Mouse (Mus musculus) stomach, embryonic 15.5 days (tissue): ENCODE results near the gene Hps5. TPM values are rescaled to one million over a fixed set of nuclear protein-coding genes. Genes with fewer than 3 reads are reported as not detected.

Source experiments
- ATAC-seq: fragments of 200-750 bp; cut with Nextera tagmentation; 2 replicates; pipeline ENCODE4 v1.8.0; 2017; ENCODE audit warnings: low read depth, moderate number of reproducible peaks, moderate TSS enrichment; ENCODE audit not compliant: insufficient read depth, low FRiP score
- H3K27ac ChIP-seq: fragments of 300-500 bp; sonication (generic); 2 replicates; pipeline ENCODE4 v1.5.1; 2015; ENCODE audit warnings: mild to moderate bottlenecking, inconsistent platforms
- H3K27me3 ChIP-seq: fragments of 300-500 bp; sonication (generic); replicated peaks from 2 replicates; pipeline ENCODE4 v1.6.1; 2015; ENCODE audit warnings: inconsistent platforms
- H3K36me3 ChIP-seq: fragments of 300-500 bp; sonication (generic); 2 replicates; pipeline ENCODE4 v1.6.1; 2015; ENCODE audit warnings: inconsistent platforms
- H3K4me1 ChIP-seq: fragments of 300-500 bp; sonication (generic); 2 replicates; pipeline ENCODE4 v1.6.1; 2015; ENCODE audit warnings: inconsistent platforms
- H3K4me2 ChIP-seq: fragments of 300-500 bp; sonication (generic); 2 replicates; pipeline ENCODE4 v1.6.1; 2015; ENCODE audit warnings: mild to moderate bottlenecking, inconsistent platforms
- H3K4me3 ChIP-seq: fragments of 300-500 bp; sonication (generic); replicated peaks from 2 replicates; pipeline ENCODE4 v1.5.1; 2015; ENCODE audit warnings: inconsistent platforms
- H3K9ac ChIP-seq: fragments of 300-500 bp; sonication (generic); 2 replicates; pipeline ENCODE4 v1.6.1; 2015; ENCODE audit warnings: inconsistent platforms
- H3K9me3 ChIP-seq: fragments of 300-500 bp; sonication (generic); 2 replicates; pipeline ENCODE4 v1.6.1; 2016; ENCODE audit warnings: inconsistent platforms
- WGBS: fragments of 180-500 bp; shearing (Covaris S2); methylation state at CpG from one replicate; pipeline ENCODE4 v1.1.7; 2015; 5-methylcytosine and 5-hydroxymethylcytosine counted together
- polyA plus RNA-seq: library from polyadenylated mRNA; unstranded; fragments of >200 nt; fragmentation: Nextera tagmentation; extraction: Ambion mirVana; gene quantifications from 2 replicates; pipeline ENCODE4 v1.2.1, GENCODE M21; 2015

Hps5 gene
- polyA plus RNA-seq, 1 experiment from 2014 or later: 20.2 TPM

GRCm38 (mm10) chr7:46723354-46723753 is 72.5 kb downstream of the Hps5 start:
- Histone ChIP-seq H3K9ac (no peak overlapping the region), H3K4me3 (no peak overlapping the region), H3K4me2 (no peak overlapping the region), H3K9me3 (no peaks in the 10 kb centered on the region), H3K27me3 (no peaks in the 10 kb centered on the region), H3K36me3 (no peaks in the 10 kb centered on the region), H3K27ac (no peak overlapping the region), H3K4me1 (no peaks in the 10 kb centered on the region)
- WGBS: 90% methylated on average over 6 of the region's 6 CpGs
- no peak for ATAC-seq

- no peak overlapping the region for H3K9ac ChIP-seq
- 70% methylated on average over 9 of the region's 9 CpGs for WGBS
- H3K4me3 ChIP-seq: no peak overlapping the region
- no peak overlapping the region for H3K27ac ChIP-seq
- no peak overlapping the region for H3K4me2 ChIP-seq
- H3K36me3 ChIP-seq: no peaks in the 10 kb centered on the region
- H3K4me1 ChIP-seq: no peaks in the 10 kb centered on the region
- no peak for ATAC-seq
- H3K27me3 ChIP-seq: no peaks in the 10 kb centered on the region
- H3K9me3 ChIP-seq: no peaks in the 10 kb centered on the region
Observed at GRCm38 (mm10) chr7:46720460-46720859, 75.4 kb downstream of the Hps5 start.

GRCm38 (mm10) chr7:46719526-46719925 is 76.3 kb downstream of the Hps5 start:
- peak; percentile 65; the same call in 1 of the 2 replicates for ATAC-seq
- no peak overlapping the region for H3K27ac ChIP-seq
- H3K36me3 ChIP-seq: no peaks in the 10 kb centered on the region
- H3K4me2 ChIP-seq: no peak overlapping the region
- no peak overlapping the region for H3K9ac ChIP-seq
- H3K4me3 ChIP-seq: no peak overlapping the region
- no peaks in the 10 kb centered on the region for H3K27me3 ChIP-seq
- WGBS: 53% methylated on average over 7 of the region's 7 CpGs
- H3K4me1 ChIP-seq: no peaks in the 10 kb centered on the region
- H3K9me3 ChIP-seq: no peaks in the 10 kb centered on the region

- ATAC-seq: no peak
- Histone ChIP-seq H3K4me2 (no peak overlapping the region), H3K9me3 (no peaks in the 10 kb centered on the region), H3K36me3 (no peaks in the 10 kb centered on the region), H3K27ac (no peak overlapping the region), H3K4me3 (no peak overlapping the region), H3K9ac (no peak overlapping the region), H3K4me1 (no peaks in the 10 kb centered on the region), H3K27me3 (no peaks in the 10 kb centered on the region)
- 80% methylated on average over 7 of the region's 7 CpGs for WGBS
Observed at GRCm38 (mm10) chr7:46718591-46719270, 77.1 kb downstream of the Hps5 start.

GRCm38 (mm10) chr7:46716897-46717296 is 79.0 kb downstream of the Hps5 start:
- H3K9me3 ChIP-seq: no peaks in the 10 kb centered on the region
- no peak overlapping the region for H3K27ac ChIP-seq
- no peak overlapping the region for H3K9ac ChIP-seq
- ATAC-seq: no peak
- H3K4me2 ChIP-seq: no peak overlapping the region
- H3K4me1 ChIP-seq: no peaks in the 10 kb centered on the region
- no peaks in the 10 kb centered on the region for H3K27me3 ChIP-seq
- H3K4me3 ChIP-seq: no peak overlapping the region
- H3K36me3 ChIP-seq: no peaks in the 10 kb centered on the region
- WGBS: 40% methylated on average over 5 of the region's 5 CpGs

GRCm38 (mm10) chr7:46715600-46715999 is 80.3 kb downstream of the Hps5 start, which contains the start of gene Saa3:
Gene Saa3, minus strand, starts transcription at chr7:46715700.
- Histone ChIP-seq H3K4me1 (no peaks in the 10 kb centered on the region), H3K27me3 (no peaks in the 10 kb centered on the region), H3K9ac (no peak within 1 kb of the TSS), H3K4me2 (no peak within 1 kb of the TSS), H3K4me3 (no peak within 1 kb of the TSS), H3K27ac (no peak within 1 kb of the TSS), H3K9me3 (no peaks in the 10 kb centered on the region), H3K36me3 (no peaks in the 10 kb centered on the region)
- WGBS: 84% methylated on average over 5 of the region's 5 CpGs
- no peak for ATAC-seq

- no peak for ATAC-seq
- Histone ChIP-seq H3K27me3 (no peaks in the 10 kb centered on the region), H3K9ac (no peak overlapping the region), H3K4me1 (peaks cover 2% of the 10 kb centered on the region), H3K9me3 (no peaks in the 10 kb centered on the region), H3K4me3 (no peak overlapping the region), H3K27ac (no peak overlapping the region), H3K36me3 (no peaks in the 10 kb centered on the region), H3K4me2 (no peak overlapping the region)
- 31% methylated on average over 6 of the region's 6 CpGs for WGBS
Observed at GRCm38 (mm10) chr7:46714518-46714917, 81.3 kb downstream of the Hps5 start.

- Histone ChIP-seq H3K4me2 (no peak overlapping the region), H3K4me3 (no peak overlapping the region), H3K27me3 (no peaks in the 10 kb centered on the region), H3K27ac (no peak overlapping the region), H3K9me3 (no peaks in the 10 kb centered on the region), H3K9ac (no peak overlapping the region), H3K36me3 (peaks cover 5% of the 10 kb centered on the region; the same call in 1 of the 2 replicates), H3K4me1 (peaks cover 7% of the 10 kb centered on the region)
- ATAC-seq: no peak
- 61% methylated on average over 6 of the region's 6 CpGs for WGBS
Observed at GRCm38 (mm10) chr7:46712250-46712649, 83.6 kb downstream of the Hps5 start.

Other genes with a start within 250 kb of the Hps5 start
- 17.2 TPM in 2 replicates for gene Sergef, start 156.3 kb downstream of the Hps5 start, polyA plus RNA-seq
- gene Tph1, start 123.5 kb downstream of the Hps5 start, polyA plus RNA-seq: 0.53 and 0.67 TPM in 2 replicates
- gene Saal1, start 85.4 kb downstream of the Hps5 start, polyA plus RNA-seq: 24.3 and 24.8 TPM in 2 replicates
- 0.59 and 1.2 TPM in 2 replicates for gene Saa3, start 80.4 kb downstream of the Hps5 start, polyA plus RNA-seq
- gene Saa4, start 63.5 kb downstream of the Hps5 start, polyA plus RNA-seq: 0.22 and 0.32 TPM in 2 replicates
- gene Saa1, start 53.1 kb downstream of the Hps5 start, polyA plus RNA-seq: 0.23 and 0.39 TPM in 2 replicates
- gene Saa2, start 44.3 kb downstream of the Hps5 start, polyA plus RNA-seq: not detected in 2 replicates
- 48.6 and 52.6 TPM in 2 replicates for gene Gtf2h1, start within 50 bp of the Hps5 start, polyA plus RNA-seq
- 1,836 and 1,959 TPM in 2 replicates for gene Ldha, start 45.4 kb upstream of the Hps5 start, polyA plus RNA-seq
- 0.17 TPM in 2 replicates for gene Ldhc, start 65.1 kb upstream of the Hps5 start, polyA plus RNA-seq
- 125 and 137 TPM in 2 replicates for gene Tsg101, start 123.9 kb upstream of the Hps5 start, polyA plus RNA-seq
- 10.0 and 10.9 TPM in 2 replicates for gene Uevld, start 162.5 kb upstream of the Hps5 start, polyA plus RNA-seq
- gene Gm9999, start 187.5 kb upstream of the Hps5 start, polyA plus RNA-seq: not detected in 2 replicates
- 19.3 and 19.7 TPM in 2 replicates for gene Spty2d1, start 212.3 kb upstream of the Hps5 start, polyA plus RNA-seq